Mouse (Mus musculus): ENCODE results near the gene Sf3b3. TPM values are rescaled to one million over a fixed set of nuclear protein-coding genes. Genes with fewer than 3 reads are reported as not detected.

Gene Sf3b3
- total and polyA plus RNA-seq, 3 experiments: 167 to 224 (median 170) TPM

GRCm38 (mm10) chr8:110886634-110887033 is 40.0 kb upstream of the Sf3b3 start:
- H3K27me3 ChIP-seq (ENCODE audit: control insufficient read depth in 1 of 2, insufficient read depth in 2 of 2, low read length in 2 of 2): no peaks in the 10 kb centered on the region
- no peak for TF ChIP-seq RCOR1 (IDR thresholded peaks at IDR 0.05; ENCODE audit: low read depth, low read length)
- no peak for TF ChIP-seq KAT2A (conservative IDR thresholded peaks at IDR 0.05; ENCODE audit: low read depth, low read length)
- no peak for TF ChIP-seq ELF1 (IDR thresholded peaks at IDR 0.05; ENCODE audit: low read depth, low read length)
- no peak for TF ChIP-seq ZNF384 (IDR thresholded peaks at IDR 0.05; ENCODE audit: low read depth, low read length)
- no peak for TF ChIP-seq TCF12 (IDR thresholded peaks at IDR 0.05; ENCODE audit: low read depth, low read length)
- TF ChIP-seq MAFK (IDR thresholded peaks at IDR 0.05; ENCODE audit: borderline replicate concordance, low read depth, low read length): no peak
- no peak for TF ChIP-seq UBTF (IDR thresholded peaks at IDR 0.05; ENCODE audit: borderline replicate concordance, insufficient read depth, low read depth, low read length)
- no peak for TF ChIP-seq ZMIZ1 (IDR thresholded peaks at IDR 0.05; ENCODE audit: low read depth, low read length)
- no peak for TF ChIP-seq HCFC1 (IDR thresholded peaks at IDR 0.05; ENCODE audit: low read depth, low read length)
- no peak for TF ChIP-seq GABPA (IDR thresholded peaks at IDR 0.05; ENCODE audit: low read depth, low read length)
- no peak for TF ChIP-seq MYC (IDR thresholded peaks at IDR 0.05; ENCODE audit: low read depth, low read length)
- TF ChIP-seq SIN3A (IDR thresholded peaks at IDR 0.05; ENCODE audit: low read length): no peak
- TF ChIP-seq NRF1 (IDR thresholded peaks at IDR 0.05; ENCODE audit: insufficient read depth, low read depth, low read length, poor library complexity, severe bottlenecking): no peak
- no peak for TF ChIP-seq POLR2AphosphoS5 (IDR thresholded peaks at IDR 0.05; ENCODE audit: borderline replicate concordance, low read depth, low read length)
- TF ChIP-seq NELFE (IDR thresholded peaks at IDR 0.05; ENCODE audit: low read depth, low read length): no peak
- no peak for TF ChIP-seq JUND (IDR thresholded peaks at IDR 0.05; ENCODE audit: low read depth, low read length)
- H3K4me1 ChIP-seq (ENCODE audit: control insufficient read depth in 1 of 2, insufficient read depth in 2 of 2, low read length in 2 of 2): no peaks in the 10 kb centered on the region
- no peak overlapping the region for H3K4me3 ChIP-seq (ENCODE audit: control insufficient read depth in 1 of 2, insufficient read depth in 1 of 2, low read depth in 2 of 2, low read length in 2 of 2)
- no peaks in the 10 kb centered on the region for H3K9me3 ChIP-seq (replicated peaks; ENCODE audit: insufficient read depth, low read length)
- H3K27ac ChIP-seq (ENCODE audit: control insufficient read depth, low read depth, low read length): no peak overlapping the region
- no peaks in the 10 kb centered on the region for H3K79me2 ChIP-seq (ENCODE audit: control insufficient read depth, insufficient read depth, low read length, poor library complexity)
- no peak for DNase-seq (ENCODE audit: low read depth, low spot score)
- peaks cover 0 to 1% of the 10 kb centered on the region in 2 experiments; a peak in 1 of 4 replicates for H3K36me3 ChIP-seq (ENCODE audit: control insufficient read depth in 1 of 2, insufficient read depth in 2 of 2, low read length in 2 of 2)
- H3K9ac ChIP-seq (ENCODE audit: control insufficient read depth, low read depth, low read length, poor library complexity, severe bottlenecking): no peak overlapping the region

DNA sequence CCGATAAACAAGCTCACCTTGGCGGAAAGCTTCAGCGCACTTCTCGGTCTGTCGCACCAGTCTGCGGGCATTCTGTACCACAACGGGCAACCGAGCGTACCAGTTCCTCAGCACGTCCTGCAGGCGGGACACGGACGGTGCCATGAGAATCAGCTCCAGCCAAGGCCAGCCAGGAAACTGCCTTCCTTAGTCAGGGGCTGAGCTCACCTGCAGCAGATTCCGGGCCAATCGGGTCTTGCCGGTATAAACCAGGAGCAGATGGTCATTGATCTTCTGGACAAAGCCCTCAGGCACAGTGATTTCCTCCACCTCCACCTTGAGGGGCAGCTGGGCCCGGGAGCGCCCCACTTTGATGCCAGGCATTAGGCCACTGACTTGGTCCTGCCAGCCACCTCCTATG is 37.2 kb upstream of the Sf3b3 start:
- TF ChIP-seq POLR2AphosphoS2 (IDR thresholded peaks at IDR 0.05; ENCODE audit: low read length) (no peak), GATA1 (IDR thresholded peaks at IDR 0.05; ENCODE audit: low read depth, low read length) (no peak), GABPA (IDR thresholded peaks at IDR 0.05; ENCODE audit: low read depth, low read length) (no peak), ELF1 (IDR thresholded peaks at IDR 0.05; ENCODE audit: low read depth, low read length) (no peak), TCF12 (IDR thresholded peaks at IDR 0.05; ENCODE audit: low read depth, low read length) (no peak), JUND (IDR thresholded peaks at IDR 0.05; ENCODE audit: low read depth, low read length) (no peak), KAT2A (conservative IDR thresholded peaks at IDR 0.05; ENCODE audit: low read depth, low read length) (no peak), POLR2A (IDR thresholded peaks at IDR 0.05; ENCODE audit: control insufficient read depth in 1 of 2, insufficient read depth in 1 of 2, low read depth in 1 of 2, low read length in 2 of 2, poor library complexity in 1 of 2) (no peak), ZMIZ1 (IDR thresholded peaks at IDR 0.05; ENCODE audit: low read depth, low read length) (no peak), USF2 (IDR thresholded peaks at IDR 0.05; ENCODE audit: borderline replicate concordance in 1 of 2, insufficient read depth in 1 of 2, low read depth in 1 of 2, low read length in 2 of 2) (no peak), NRF1 (IDR thresholded peaks at IDR 0.05; ENCODE audit: insufficient read depth, low read depth, low read length, poor library complexity, severe bottlenecking) (no peak), CHD2 (IDR thresholded peaks at IDR 0.05; ENCODE audit: low read length) (no peak), NELFE (IDR thresholded peaks at IDR 0.05; ENCODE audit: low read depth, low read length) (no peak)
- H3K4me1 ChIP-seq (ENCODE audit: control insufficient read depth in 1 of 2, insufficient read depth in 2 of 2, low read length in 2 of 2): no peaks in the 10 kb centered on the region
- no peak for DNase-seq (ENCODE audit: low read depth, low spot score)
- H3K4me3 ChIP-seq (ENCODE audit: control insufficient read depth in 1 of 2, insufficient read depth in 1 of 2, low read depth in 2 of 2, low read length in 2 of 2): no peak overlapping the region
- H3K9me3 ChIP-seq (replicated peaks; ENCODE audit: insufficient read depth, low read length): no peaks in the 10 kb centered on the region
- H3K79me2 ChIP-seq (ENCODE audit: control insufficient read depth, insufficient read depth, low read length, poor library complexity): no peaks in the 10 kb centered on the region
- H3K9ac ChIP-seq (ENCODE audit: control insufficient read depth, low read depth, low read length, poor library complexity, severe bottlenecking): no peak overlapping the region
- no peak overlapping the region for H3K27ac ChIP-seq (ENCODE audit: control insufficient read depth, low read depth, low read length)
- no peaks in the 10 kb centered on the region for H3K27me3 ChIP-seq (ENCODE audit: control insufficient read depth in 1 of 2, insufficient read depth in 2 of 2, low read length in 2 of 2)
- H3K36me3 ChIP-seq (ENCODE audit: control insufficient read depth in 1 of 2, insufficient read depth in 2 of 2, low read length in 2 of 2): peaks cover 0 to 4% of the 10 kb centered on the region in 2 experiments; a peak in 1 of 4 replicates
